Mouse (Mus musculus): Measurements from ENCODE around the gene Ypel2. TPM values are rescaled to one million over a fixed set of nuclear protein-coding genes. Genes with fewer than 3 reads are reported as not detected.

Ypel2 gene
- total RNA-seq, 4 experiments from 2014 or later: 44.2 to 53.3 (median 48.8) TPM

DNA sequence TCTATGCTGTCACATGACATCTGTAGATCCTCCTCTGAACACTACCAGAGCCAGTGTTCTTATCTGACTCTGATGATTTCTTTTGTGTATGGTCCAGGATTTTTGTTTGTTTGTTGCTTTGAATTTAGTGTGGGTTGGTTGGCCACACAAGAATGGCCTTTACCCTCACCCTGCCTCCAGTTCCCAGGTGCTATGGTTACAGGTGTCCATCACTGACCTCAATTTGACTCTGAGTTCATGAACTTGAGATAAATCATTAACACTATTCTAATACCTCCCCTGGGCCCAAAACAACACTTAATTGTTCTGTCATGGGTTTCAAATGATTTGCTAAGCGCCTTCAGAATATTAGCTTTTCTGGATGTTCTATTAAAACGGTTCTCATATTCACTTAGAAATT is 61.3 kb downstream of the Ypel2 start:
- DNase-seq (ENCODE audit: low spot score in 2 of 2): no peak

- DNase-seq (ENCODE audit: low spot score in 2 of 2): peak in 1 of 2 experiments; percentile 76
Observed at GRCm38 (mm10) chr11:86930636-86931180, 62.8 kb downstream of the Ypel2 start.

DNA sequence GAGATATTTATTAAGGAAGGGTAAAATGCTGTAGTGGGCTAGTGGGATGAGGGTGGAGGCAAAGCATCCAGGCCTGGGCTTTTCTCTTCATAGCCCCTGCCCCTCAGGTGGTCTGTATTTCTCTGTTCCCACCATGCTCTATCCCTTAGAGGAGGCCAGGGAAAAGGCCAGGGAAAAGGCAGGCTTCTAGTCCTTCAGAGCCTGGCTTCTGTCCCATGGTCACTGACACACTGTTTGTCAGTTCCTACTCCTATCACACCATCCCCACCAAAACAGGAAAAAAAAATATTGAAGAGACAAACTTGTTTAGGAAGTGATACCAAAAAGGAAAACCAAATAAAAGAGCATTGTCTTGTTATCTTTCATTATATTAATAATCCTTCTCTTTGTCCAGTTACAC is 63.5 kb downstream of the Ypel2 start:
- no peak for DNase-seq (ENCODE audit: low spot score in 2 of 2)

GRCm38 (mm10) chr11:86929531-86929930 is 64.0 kb downstream of the Ypel2 start:
- no peak for DNase-seq (ENCODE audit: low spot score in 2 of 2)

GRCm38 (mm10) chr11:86925085-86925638 is 68.3 kb downstream of the Ypel2 start:
- DNase-seq (ENCODE audit: low spot score in 2 of 2): no peak

- DNase-seq (ENCODE audit: low spot score in 2 of 2): no peak
Observed at GRCm38 (mm10) chr11:86924629-86925028, 68.9 kb downstream of the Ypel2 start.

GRCm38 (mm10) chr11:86923654-86924053 is 69.9 kb downstream of the Ypel2 start:
- no peak for DNase-seq (ENCODE audit: low spot score in 2 of 2)

DNA sequence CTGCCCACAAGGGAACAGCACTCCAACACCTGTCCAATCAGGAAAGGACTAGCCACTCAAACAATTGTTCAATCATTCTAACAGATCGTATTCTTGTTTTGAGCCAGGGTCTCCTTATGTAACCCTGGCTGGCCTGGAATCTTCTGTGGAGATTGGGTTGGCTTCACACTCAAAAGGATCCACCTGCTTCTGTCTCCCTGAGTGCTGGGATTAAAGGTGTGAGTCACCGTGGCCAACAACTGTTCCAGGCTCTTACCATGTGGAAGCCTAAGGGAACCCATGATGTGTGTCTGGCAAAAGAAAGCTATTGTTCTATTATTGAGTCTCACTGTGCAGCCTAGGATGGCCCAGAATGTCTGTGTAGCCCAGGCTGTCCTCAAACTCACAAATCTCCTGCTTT is 71.5 kb downstream of the Ypel2 start:
- DNase-seq (ENCODE audit: low spot score in 2 of 2): no peak

DNA sequence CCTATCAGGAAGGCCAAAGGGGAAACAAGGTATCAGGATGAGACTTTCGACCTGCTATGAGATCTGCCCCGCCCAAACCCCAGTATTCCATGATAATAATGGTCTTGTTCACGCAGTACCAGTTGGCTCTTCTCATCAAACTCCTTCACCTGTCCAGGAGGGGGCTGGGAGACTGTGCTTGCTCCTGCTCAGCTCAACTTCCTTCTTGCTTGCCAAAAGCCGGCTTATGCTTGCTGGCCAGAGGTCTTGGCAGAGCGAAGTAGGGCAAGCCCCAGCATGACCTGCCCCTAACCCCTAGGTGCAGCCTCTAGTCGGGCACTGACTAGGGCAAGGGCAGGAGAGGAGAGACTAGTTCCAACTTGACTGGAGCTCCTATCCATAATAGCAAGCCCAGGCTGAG is 72.2 kb downstream of the Ypel2 start:
- DNase-seq (ENCODE audit: low spot score in 2 of 2): no peak

GRCm38 (mm10) chr11:86920111-86921080 is 73.1 kb downstream of the Ypel2 start:
- peak; percentile 34 to 39 for DNase-seq (ENCODE audit: low spot score in 2 of 2)

DNA sequence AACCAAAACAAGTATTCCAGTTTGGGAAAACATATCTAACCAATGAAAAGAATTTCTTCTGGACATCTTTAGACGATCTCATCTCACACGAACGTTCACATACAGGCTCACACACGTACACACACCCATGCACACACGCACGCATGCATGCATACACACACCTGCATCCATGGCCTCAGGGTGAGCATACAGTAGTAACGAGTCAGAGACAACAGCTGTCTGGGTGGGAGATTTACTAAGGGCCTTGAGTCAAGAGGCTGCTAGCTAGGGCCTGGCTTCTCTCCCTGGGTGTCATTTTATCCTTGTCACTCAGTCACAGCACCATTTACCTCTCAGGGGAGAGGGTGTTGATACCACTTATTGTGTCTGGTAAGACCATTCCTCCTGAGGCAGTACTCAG is 74.0 kb downstream of the Ypel2 start:
- no peak for DNase-seq (ENCODE audit: low spot score in 2 of 2)

DNA sequence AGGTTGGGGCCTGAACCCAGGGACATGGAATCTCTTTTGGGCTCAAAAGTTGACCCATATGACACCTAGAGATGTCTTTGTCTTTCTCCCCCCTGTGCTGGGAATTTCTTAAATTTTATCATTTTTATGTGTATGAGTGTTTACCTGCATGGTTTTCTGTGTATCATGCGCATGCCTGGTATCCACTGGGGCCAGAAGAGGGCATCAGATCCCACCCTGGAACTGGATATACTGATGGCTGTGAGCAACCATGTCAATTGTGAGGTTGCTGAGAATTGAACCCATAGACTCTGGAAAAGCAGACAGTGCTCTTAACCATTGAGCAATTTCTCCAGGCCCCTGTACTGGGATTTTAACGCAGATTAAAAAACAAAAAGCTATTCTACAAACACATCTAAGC is 76.0 kb downstream of the Ypel2 start:
- DNase-seq (ENCODE audit: low spot score in 2 of 2): no peak

DNA sequence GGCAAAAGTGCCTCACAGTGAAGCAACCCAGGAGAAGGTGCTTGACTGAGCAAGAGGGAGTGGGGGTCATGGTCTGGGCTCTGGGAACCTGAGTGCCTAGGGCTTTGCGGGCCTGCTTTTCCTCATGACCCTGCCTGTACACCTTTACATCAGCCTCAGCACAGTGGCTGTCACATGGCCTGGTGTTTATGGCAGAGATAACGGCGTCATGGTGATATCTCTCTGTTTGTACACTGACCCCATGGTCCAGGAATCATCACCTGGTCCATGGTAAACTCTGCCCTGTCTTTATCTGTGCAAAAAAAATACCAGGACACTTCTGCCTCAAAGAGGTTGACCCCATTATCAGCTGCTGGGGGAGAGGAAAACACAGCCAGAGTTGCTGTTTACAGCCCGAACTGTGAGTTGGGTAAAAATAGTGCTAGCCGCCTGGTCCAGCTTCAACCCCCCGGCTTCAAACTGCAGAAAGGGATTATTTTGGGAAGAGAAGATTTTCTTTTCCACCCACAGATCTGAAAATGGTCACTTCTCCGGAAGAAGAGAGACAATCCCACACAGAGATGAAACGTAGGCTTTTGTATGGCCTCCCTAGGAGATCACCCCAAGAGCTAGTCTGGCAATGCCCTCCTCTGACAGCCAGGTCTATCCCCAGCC is 76.8 kb downstream of the Ypel2 start:
- peak in 1 of 2 experiments; percentile 43 for DNase-seq (ENCODE audit: low spot score in 2 of 2)

DNA sequence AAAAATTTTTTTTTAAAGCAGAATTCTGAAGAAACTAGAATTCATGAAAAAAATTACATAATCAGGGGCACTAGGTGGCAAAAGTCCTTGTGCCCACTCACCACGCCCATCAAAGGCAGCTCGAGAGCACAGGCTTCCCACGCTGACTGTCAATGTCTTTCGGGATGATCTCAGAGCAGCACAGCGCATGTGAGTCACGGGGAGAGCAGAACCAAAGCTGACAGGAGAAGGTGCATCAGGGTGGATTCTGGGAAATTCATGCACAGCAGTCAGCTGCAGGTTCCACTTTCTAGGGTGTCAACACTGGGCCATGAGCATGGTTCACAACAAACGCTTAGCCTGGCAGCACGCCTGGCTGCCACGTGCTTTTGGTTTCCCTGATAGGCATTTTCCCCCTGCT is 79.2 kb downstream of the Ypel2 start:
- peak; percentile 39 to 79 for DNase-seq (ENCODE audit: low spot score in 2 of 2)

DNA sequence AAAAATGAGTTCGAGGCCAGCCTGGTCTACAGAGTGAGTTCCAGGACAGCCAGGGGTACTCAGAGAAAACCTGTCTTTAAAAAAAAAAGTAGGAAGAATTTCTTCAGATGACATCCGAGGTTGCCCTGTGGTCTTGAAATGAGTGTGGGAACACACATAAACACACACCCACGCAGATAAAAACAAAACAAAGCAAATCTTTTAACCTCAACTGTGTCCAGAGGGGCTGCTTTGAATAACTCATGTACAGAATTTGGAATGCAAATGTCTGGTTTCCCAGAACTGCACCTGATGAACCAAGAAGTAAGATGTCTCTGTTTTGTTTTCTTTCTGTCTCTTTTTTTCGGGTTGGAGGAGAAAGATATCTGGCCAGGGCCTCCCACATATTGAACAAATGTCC is 83.3 kb downstream of the Ypel2 start:
- DNase-seq (ENCODE audit: low spot score in 2 of 2): no peak

- no peak for DNase-seq (ENCODE audit: low spot score in 2 of 2)
Observed at GRCm38 (mm10) chr11:86909028-86909427, 84.5 kb downstream of the Ypel2 start.

DNA sequence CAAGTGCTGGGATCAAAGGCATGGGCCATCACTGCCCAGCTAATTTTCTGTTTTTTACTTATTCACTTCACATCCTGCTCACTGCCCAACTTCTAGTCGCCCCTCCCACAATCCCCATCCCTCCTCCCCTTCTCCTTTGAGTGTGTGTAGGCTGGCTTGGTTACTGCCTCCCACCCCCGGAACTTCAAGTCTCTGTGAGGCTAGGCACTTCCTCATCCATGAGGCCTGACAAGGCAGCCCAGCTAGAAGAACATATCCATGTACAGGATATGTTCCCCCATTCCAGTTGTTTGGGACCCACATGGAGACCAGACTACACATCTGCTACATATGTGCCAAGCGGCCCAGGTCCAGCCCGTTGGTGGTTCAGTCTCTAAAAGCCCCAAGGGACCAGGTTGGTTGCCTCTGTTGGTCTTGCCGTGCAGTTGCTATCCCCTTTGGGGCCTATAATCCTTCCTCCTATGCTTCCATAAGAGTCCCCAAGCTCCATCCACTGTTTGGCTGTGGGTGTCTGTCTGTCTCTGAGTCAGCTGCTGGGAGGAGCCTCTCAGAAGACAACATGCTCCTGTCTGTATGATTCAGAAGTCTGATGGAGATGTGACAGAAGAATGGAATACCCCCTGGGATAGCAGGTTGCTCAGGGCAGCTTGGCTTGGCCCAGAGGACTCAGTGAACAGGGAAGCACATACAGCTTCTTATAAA is 85.5 kb downstream of the Ypel2 start:
- DNase-seq (ENCODE audit: low spot score in 2 of 2): no peak

DNA sequence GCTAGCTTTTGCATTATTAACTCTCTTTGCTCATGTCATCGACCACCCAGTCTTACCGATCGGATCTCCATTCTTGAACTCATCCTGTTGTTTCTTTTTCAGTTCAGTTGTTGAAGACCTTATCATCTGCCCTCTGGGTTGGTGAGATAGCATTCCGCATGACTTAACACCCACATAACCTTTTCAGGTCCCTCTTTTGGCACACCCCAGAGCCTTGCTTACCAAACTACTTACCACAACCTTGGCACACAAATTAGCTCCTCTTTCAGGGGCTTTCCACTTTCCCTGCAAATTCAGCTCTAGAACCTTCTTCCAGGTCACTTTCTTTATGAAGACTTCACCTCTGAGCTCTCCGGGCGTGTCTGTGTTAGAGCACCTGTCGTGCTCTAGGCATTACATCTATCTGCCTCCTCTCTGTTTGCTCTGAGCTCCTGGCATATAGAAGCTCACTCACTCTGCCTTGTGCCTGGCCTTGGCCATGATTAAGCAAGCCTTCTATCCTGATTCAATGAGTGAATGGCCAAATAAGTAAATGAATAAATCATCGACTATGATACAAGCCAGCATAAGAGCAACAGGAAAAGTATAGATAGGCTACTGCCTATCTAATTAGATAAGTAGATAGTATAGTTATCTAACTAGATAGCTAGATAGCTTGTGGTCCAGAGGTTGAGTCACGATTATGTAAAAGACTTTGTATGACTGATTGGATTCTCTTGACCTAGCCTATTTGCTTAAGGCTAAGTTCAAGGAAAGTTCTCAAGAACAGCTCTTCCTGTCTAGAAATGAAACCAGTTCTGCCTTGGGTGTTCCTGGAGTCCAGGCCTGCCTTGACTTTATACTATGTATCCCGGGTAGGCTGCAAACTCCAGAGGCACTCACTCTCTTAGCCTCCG is 86.5 kb downstream of the Ypel2 start:
- no peak for DNase-seq (ENCODE audit: low spot score in 2 of 2)

DNA sequence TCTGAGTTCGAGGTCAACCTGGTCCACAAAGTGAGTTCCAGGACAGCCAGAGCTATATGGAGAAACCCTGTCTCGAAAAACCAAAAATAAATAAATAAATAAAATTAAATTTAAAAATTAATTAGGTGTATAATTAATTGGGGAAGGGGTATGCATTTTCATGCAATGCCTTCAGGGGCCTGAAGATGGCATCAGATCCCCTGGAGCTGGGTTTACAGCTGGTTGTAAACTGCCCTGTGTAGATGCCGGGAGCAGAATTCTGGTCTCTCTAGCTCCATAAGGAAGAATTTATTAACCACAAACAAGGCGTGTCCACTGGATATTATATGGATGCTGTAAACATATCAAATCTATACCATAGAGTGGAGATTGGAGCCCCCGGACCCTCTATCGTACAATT is 87.2 kb downstream of the Ypel2 start:
- DNase-seq (ENCODE audit: low spot score in 2 of 2): no peak

DNA sequence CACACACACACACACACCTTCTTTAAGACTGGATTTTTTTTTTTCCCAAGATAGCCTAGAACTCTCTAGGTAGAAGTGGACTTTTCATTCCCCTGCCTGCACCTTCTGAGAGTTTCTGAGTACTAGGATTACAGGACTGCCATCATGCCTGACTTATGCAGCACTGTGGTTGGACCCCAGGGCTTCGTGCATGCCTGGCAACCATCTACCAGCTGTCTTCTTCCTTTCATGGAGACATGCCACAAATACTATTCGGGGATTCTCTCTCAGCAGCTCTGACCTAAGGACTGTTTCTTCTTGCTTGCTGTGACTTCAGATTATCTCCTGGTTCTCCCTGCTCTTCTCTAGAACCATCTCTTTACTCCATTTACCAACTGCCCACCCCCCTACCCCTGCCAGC is 88.2 kb downstream of the Ypel2 start:
- no peak for DNase-seq (ENCODE audit: low spot score in 2 of 2)
